Mouse (Mus musculus) CH12.LX (cell line): ENCODE results near the gene Isoc2a.

Source experiments
- BHLHE40 ChIP-seq: IDR thresholded peaks from 2 replicates; pipeline ENCODE4 v1.6.1; 2011; ENCODE audit warnings: mild to moderate bottlenecking, low read depth, low read length, improper control_type of control experiment
- CHD2 ChIP-seq: IDR thresholded peaks from 2 replicates; pipeline ENCODE4 v1.6.1; 2011; ENCODE audit warnings: low read length, improper control_type of control experiment
- CTCF ChIP-seq, 2 experiments: IDR thresholded peaks in 1 of 2; conservative IDR thresholded peaks in 1 of 2; 2 replicates each; pipeline ENCODE4 v1.5.1; 2011 to 2012; ENCODE audit warnings: low read depth in 2 of 2, low read length in 2 of 2, improper control_type of control experiment in 1 of 2, inconsistent platforms in 1 of 2, mild to moderate bottlenecking in 1 of 2, moderate library complexity in 1 of 2
- JUND ChIP-seq: conservative IDR thresholded peaks from 2 replicates; pipeline ENCODE4 v1.6.1; 2011; ENCODE audit warnings: low read depth, low read length, improper control_type of control experiment
- MAX ChIP-seq: IDR thresholded peaks from 2 replicates; pipeline ENCODE4 v1.6.1; 2011; ENCODE audit warnings: low read length, improper control_type of control experiment
- MXI1 ChIP-seq: IDR thresholded peaks from 2 replicates; pipeline ENCODE4 v1.6.1; 2011; ENCODE audit warnings: mild to moderate bottlenecking, low read depth, low read length, improper control_type of control experiment
- MYC ChIP-seq: IDR thresholded peaks from 2 replicates; pipeline ENCODE4 v1.6.1; 2011; ENCODE audit warnings: low read depth, mild to moderate bottlenecking, improper control_type of control experiment, low read length
- NRF1 ChIP-seq: IDR thresholded peaks from 2 replicates; pipeline ENCODE4 v1.6.1; 2014; ENCODE audit warnings: low read depth, mild to moderate bottlenecking, inconsistent platforms, low read length, improper control_type of control experiment, moderate library complexity
- POLR2A ChIP-seq: IDR thresholded peaks from 2 replicates; pipeline ENCODE4 v1.6.1; 2011; ENCODE audit warnings: low read depth, mild to moderate bottlenecking, improper control_type of control experiment, low read length
- POLR2AphosphoS2 ChIP-seq: IDR thresholded peaks from 2 replicates; pipeline ENCODE4 v1.6.1; 2011; ENCODE audit warnings: low read depth, low read length, improper control_type of control experiment
- USF1 ChIP-seq: IDR thresholded peaks from 2 replicates; pipeline ENCODE4 v1.6.1; 2014; ENCODE audit warnings: low read depth, mild to moderate bottlenecking, inconsistent platforms, low read length, improper control_type of control experiment
- ZC3H11A ChIP-seq: IDR thresholded peaks from 2 replicates; pipeline ENCODE4 v1.6.1; 2012; ENCODE audit warnings: low read depth, mild to moderate bottlenecking, inconsistent platforms, low read length, improper control_type of control experiment
- ZNF384 ChIP-seq: IDR thresholded peaks from 2 replicates; pipeline ENCODE4 v1.6.1; 2012; ENCODE audit warnings: low read depth, low read length, improper control_type of control experiment, inconsistent platforms

GRCm38 (mm10) chr7:4844245-4844916 is 32.6 kb upstream of the Isoc2a start, which contains the start of gene Shisa7:
- TF ChIP-seq CTCF (conservative IDR thresholded peaks at IDR 0.05 in 1 of 2, IDR thresholded peaks at IDR 0.05 in 1 of 2; ENCODE audit: low read depth in 2 of 2, low read length in 2 of 2), result no peak
- no peak for TF ChIP-seq ZC3H11A
- no peak for TF ChIP-seq JUND
- no peak for TF ChIP-seq USF1
- no peak for TF ChIP-seq POLR2A
- TF ChIP-seq ZNF384, result no peak
- no peak for TF ChIP-seq BHLHE40
- TF ChIP-seq CHD2, result no peak
- no peak for TF ChIP-seq MXI1
- no peak for TF ChIP-seq POLR2AphosphoS2
- no peak for TF ChIP-seq NRF1
- no peak for TF ChIP-seq MYC
- no peak for TF ChIP-seq MAX
